Mouse (Mus musculus) cerebellum, adult 2 months (tissue): ENCODE results near the gene L3mbtl2. TPM values are rescaled to one million over a fixed set of nuclear protein-coding genes. Genes with fewer than 3 reads are reported as not detected.

Experiments used
- DNase-seq, 2 experiments: peaks; one replicate each; pipeline ENCODE4 v3.0.0; 2021
- H3K27ac ChIP-seq: fragments of 200-500 bp; 2 replicates; pipeline ENCODE4 v1.5.1; 2012; ENCODE audit warnings: low read length, control low read depth, inconsistent platforms; ENCODE audit not compliant: insufficient read depth
- H3K27me3 ChIP-seq: fragments of 200-500 bp; 2 replicates; pipeline ENCODE4 v1.6.1; 2012; ENCODE audit warnings: inconsistent platforms, mild to moderate bottlenecking, low read length, moderate library complexity; ENCODE audit not compliant: control insufficient read depth, insufficient read depth
- H3K4me1 ChIP-seq: fragments of 200-500 bp; 2 replicates; pipeline ENCODE4 v1.6.1; 2011; ENCODE audit warnings: low read length; ENCODE audit not compliant: control insufficient read depth, insufficient read depth
- H3K4me3 ChIP-seq: fragments of 200-500 bp; replicated peaks from 2 replicates; pipeline ENCODE3; 2011; ENCODE audit warnings: mild to moderate bottlenecking, low read depth, low read length, control low read depth; ENCODE audit not compliant: insufficient read depth
- CTCF ChIP-seq: fragments of 200-500 bp; IDR thresholded peaks from 2 replicates; pipeline ENCODE4 v1.5.1; 2011; ENCODE audit warnings: low read depth, mild to moderate bottlenecking, control low read depth, low read length, moderate library complexity, borderline replicate concordance; ENCODE audit not compliant: insufficient read depth
- POLR2A ChIP-seq: fragments of 200-500 bp; IDR thresholded peaks from 2 replicates; pipeline ENCODE4 v1.6.1; 2011; ENCODE audit warnings: low read length, control low read depth, borderline replicate concordance; ENCODE audit not compliant: insufficient read depth
- WGBS: fragments of 180-500 bp; shearing (Covaris S2); methylation state at CpG from one replicate; pipeline ENCODE4 v1.1.7; 2018; 5-methylcytosine and 5-hydroxymethylcytosine counted together
- polyA plus RNA-seq: library from polyadenylated mRNA; depleted of rRNA; stranded (reverse); fragments of >200 nt; gene quantifications from 2 replicates; pipeline ENCODE4 v1.2.3, GENCODE M21; 2012; rRNA removed

The L3mbtl2 gene
- 28.0 and 28.9 TPM in 2 replicates for polyA plus RNA-seq

DNA sequence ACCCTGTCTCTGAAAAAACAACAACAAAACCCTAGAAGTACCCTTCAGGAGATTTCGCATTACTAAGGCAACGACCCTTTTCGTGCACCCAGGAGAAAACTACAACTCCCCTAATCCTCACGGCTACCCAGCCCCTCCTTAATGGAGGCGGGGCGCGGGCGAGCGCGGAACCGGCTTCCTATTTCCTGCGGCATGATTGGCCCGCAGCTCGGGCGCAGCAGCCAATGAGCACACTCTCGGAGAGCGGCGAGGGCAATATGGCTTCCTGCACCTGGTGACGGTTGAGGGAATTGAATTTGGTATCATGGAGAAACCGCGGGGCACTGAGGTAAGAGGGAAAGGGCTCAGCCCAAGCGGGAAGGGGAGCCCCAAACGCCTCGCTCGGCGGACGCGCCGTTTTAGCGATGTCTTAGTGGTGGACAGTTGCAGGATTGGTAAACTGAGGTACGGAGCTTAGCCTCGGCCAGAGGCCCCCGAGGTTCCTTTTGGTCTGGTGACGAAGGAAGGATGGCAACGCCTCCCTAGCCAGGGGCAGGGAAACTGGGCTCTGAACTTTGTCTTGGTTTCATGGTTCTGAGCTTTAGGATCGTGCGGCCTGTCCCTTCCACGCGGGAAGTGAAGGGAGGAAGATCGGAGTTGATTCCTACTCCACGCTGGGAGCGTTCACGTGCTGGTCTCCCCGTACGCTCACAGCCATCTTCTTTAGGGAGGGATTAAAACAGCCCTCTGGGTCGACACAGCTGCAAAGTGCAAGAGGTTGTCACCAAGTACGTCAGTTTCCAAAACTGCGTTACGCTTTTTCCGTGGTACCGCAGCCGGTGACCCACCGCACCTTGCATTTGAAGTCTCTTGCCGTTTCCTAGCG, at the start of gene L3mbtl2:
Gene L3mbtl2, plus strand, starts transcription at position 193 of the 865 bp plus-strand sequence.
- no peak within 1 kb of the TSS for H3K27ac ChIP-seq
- H3K27me3 ChIP-seq: no peaks in the 10 kb centered on the region
- peak within 1 kb of the TSS; percentile 95 for H3K4me3 ChIP-seq
- WGBS: 1% methylated on average over 55 of the region's 55 CpGs
- peak; percentile 90 to 93 for DNase-seq
- TF ChIP-seq CTCF: no peak
- peak; percentile 36; the same call in 1 of the 2 replicates for TF ChIP-seq POLR2A
- no peaks in the 10 kb centered on the region for H3K4me1 ChIP-seq

DNA sequence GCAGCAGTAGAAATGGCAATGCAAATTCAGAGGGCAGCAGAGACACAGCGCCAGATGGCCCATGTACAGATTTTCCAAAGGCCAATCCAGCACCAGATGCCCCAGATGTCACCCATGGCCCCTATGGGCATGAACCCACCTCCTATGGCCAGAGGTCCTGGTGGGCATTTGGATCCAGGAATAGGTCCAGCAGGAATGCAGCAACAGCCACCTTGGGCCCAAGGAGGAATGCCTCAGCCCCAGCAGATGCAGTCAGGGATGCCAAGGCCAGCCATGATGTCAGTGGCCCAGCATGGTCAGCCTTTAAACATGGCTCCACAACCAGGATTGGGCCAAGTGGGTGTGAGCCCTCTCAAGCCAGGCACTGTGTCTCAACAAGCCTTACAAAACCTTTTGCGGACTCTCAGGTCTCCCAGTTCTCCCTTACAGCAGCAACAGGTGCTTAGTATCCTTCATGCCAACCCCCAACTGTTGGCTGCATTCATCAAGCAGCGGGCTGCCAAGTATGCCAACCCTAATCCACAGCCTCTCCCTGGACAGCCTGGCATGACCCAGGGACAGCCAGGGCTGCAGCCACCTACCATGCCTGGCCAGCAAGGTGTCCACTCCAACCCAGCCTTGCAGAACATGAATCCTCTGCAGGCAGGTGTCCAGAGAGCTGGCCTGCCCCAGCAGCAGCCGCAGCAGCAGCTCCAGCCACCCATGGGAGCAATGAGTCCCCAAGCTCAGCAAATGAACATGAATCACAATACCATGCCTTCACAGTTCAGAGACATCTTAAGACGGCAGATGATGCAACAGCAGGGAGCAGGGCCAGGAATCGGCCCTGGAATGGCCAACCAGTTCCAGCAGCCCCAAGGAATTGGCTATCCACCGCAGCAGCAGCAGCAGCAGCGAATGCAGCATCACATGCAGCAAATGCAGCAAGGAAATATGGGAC, 13.9 kb upstream of the L3mbtl2 start:
- WGBS: 23% methylated on average over 8 of the region's 8 CpGs
- no peak overlapping the region for H3K4me3 ChIP-seq
- no peaks in the 10 kb centered on the region for H3K27me3 ChIP-seq
- H3K27ac ChIP-seq: 0 out of 2 replicates have a peak overlapping the region, but pooled peaks have one; percentile 17
- H3K4me1 ChIP-seq: peaks cover 14% of the 10 kb centered on the region; the same call in 1 of the 2 replicates
- TF ChIP-seq POLR2A: no peak
- no peak for TF ChIP-seq CTCF
- peak; percentile 70 to 78 for DNase-seq

- TF ChIP-seq CTCF (no peak), POLR2A (no peak)
- Histone ChIP-seq H3K4me1 (peaks cover 14% of the 10 kb centered on the region; the same call in 1 of the 2 replicates), H3K4me3 (no peak overlapping the region), H3K27ac (no peak overlapping the region), H3K27me3 (no peaks in the 10 kb centered on the region)
- WGBS: 16% methylated on average over 7 of the region's 7 CpGs
- peak; percentile 84 to 90 for DNase-seq
Measured at GRCm38 (mm10) chr15:81650636-81651035, 13.1 kb upstream of the L3mbtl2 start.

DNA sequence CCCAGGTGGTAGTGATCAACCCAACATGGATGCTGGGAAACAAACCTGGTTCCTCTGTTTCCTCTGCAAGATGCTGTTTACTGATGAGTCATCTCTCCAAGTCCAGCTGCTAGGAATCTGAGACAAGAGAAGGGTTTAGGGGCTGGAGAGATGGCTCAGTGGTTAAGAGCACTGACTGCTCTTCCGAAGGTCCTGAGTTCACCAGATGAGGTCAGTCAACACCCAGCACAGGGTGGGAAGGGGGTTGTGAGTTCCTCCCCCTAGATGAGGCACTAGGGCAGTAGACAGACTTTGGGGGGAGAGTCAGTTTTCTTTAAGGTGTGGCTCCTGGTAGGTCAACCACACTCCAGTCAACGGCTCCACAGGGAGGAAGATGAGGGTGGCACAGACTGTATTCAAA, 2.0 kb upstream of the L3mbtl2 start:
- Histone ChIP-seq H3K27me3 (no peaks in the 10 kb centered on the region), H3K27ac (no peak overlapping the region), H3K4me1 (no peaks in the 10 kb centered on the region), H3K4me3 (no peak overlapping the region)
- TF ChIP-seq POLR2A (no peak), CTCF (no peak)
- DNase-seq: no peak
- WGBS: 88% methylated on average over 2 of the region's 2 CpGs

DNA sequence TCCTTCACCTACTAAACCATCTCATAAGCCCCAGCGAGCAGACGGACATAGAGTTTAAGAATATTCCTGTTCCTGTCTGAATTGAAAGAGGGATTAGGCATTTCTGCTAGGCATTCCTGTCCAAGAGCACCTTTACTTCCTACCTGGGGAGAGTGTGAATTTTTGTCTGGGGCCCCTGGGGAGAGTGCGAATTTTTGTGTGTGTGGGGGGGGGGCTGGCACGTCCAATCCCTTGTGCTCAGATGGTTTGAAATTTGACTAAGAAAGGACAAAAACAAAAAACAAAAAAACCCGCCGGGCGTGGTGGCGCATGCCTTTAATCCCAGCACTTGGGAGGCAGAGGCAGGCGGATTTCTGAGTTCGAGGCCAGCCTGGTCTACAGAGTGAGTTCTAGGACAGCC, 408 bp upstream of the L3mbtl2 start:
- no peak for TF ChIP-seq POLR2A
- H3K27me3 ChIP-seq: no peaks in the 10 kb centered on the region
- DNase-seq: no peak
- H3K27ac ChIP-seq: no peak overlapping the region
- peak overlapping the region; percentile 95 for H3K4me3 ChIP-seq
- H3K4me1 ChIP-seq: no peaks in the 10 kb centered on the region
- whole genome bisulfite sequencing: 64% methylated on average over 10 of the region's 10 CpGs

DNA sequence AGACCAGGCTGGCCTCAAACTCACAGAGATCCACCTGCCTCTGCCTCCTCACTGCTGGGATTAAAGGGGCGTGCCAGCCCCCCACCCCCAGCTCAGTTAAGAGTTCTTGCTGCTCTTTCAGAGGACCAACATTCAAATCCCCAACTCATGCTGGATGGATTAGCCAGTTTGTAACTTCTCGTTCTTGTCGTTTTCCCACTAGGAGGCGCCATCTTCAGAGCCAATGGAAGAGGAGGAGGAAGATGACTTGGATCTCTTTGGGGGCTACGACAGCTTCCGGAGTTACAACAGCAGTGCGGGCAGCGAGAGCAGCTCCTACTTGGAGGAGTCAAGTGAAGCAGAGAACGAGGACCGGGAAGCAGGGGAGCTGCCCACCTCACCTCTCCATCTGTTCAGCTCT, 3.3 kb downstream of the L3mbtl2 start:
- DNase-seq: no peak
- no peaks in the 10 kb centered on the region for H3K4me1 ChIP-seq
- 80% methylated on average over 10 of the region's 10 CpGs for WGBS

DNA sequence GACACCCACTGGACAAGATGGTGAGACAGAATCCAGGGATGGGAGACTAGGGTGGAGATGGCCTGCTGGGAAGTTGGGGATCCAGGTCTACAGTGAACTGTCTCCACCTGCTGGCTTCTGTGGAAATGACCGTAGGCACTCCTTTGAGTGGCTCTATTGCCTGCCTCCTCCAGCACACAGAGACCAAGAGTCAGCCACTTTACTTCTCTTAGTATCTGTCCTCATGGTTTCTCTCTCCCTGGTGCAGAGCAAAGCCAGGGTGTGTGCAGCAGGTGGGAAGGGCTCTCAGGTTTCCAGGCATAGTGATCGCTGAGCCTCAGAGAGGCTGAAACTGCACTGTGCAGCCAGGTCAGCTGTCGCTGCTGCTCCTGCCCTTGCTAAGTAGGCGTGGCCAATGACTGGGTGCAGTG, 6.5 kb downstream of the L3mbtl2 start:
- peak; percentile 38 to 50 for DNase-seq
- TF ChIP-seq CTCF: peak; percentile 78
- TF ChIP-seq POLR2A: no peak
- Histone ChIP-seq H3K27me3 (no peaks in the 10 kb centered on the region), H3K4me3 (no peak overlapping the region), H3K27ac (no peak overlapping the region), H3K4me1 (no peaks in the 10 kb centered on the region)
- WGBS: 77% methylated on average over 4 of the region's 4 CpGs

More for the DNA sequence above, 3.3 kb downstream of the L3mbtl2 start:
- H3K27ac ChIP-seq: no peak overlapping the region
- TF ChIP-seq CTCF (no peak), POLR2A (no peak)
- no peaks in the 10 kb centered on the region for H3K27me3 ChIP-seq
- H3K4me3 ChIP-seq: no peak overlapping the region
